Mouse (Mus musculus) spleen, adult 2 months (tissue): ENCODE measurements around the gene Sdsl. TPM values are rescaled to one million over a fixed set of nuclear protein-coding genes. Genes with fewer than 3 reads are reported as not detected.
"Not testable (repeated sequence)": the region's sequence is repeated elsewhere in the genome, so short reads cannot be mapped to it uniquely, and the experiment has no call there.

Experiments used
- DNase-seq, 2 experiments: peaks; one replicate each; pipeline versions ENCODE4 v3.0.0 to v3.0.0-alpha.2; 2012 to 2021; ENCODE audit warnings: low spot score in 2 of 2, low read depth in 1 of 2
- H3K27ac ChIP-seq: fragments of 200-500 bp; 2 replicates; pipeline ENCODE4 v1.5.1; 2012; ENCODE audit warnings: low read length, inconsistent platforms; ENCODE audit not compliant: insufficient read depth
- H3K27me3 ChIP-seq: fragments of 200-500 bp; 2 replicates; pipeline ENCODE4 v1.6.1; 2012; ENCODE audit warnings: mild to moderate bottlenecking, moderate library complexity, low read length, inconsistent platforms; ENCODE audit not compliant: control insufficient read depth, insufficient read depth
- H3K36me3 ChIP-seq: fragments of 200-500 bp; 2 replicates; pipeline ENCODE4 v1.6.1; 2012; ENCODE audit warnings: mild to moderate bottlenecking, low read length, inconsistent platforms; ENCODE audit not compliant: control insufficient read depth, insufficient read depth
- H3K4me1 ChIP-seq: fragments of 200-500 bp; 2 replicates; pipeline ENCODE4 v1.6.1; 2011; ENCODE audit warnings: inconsistent platforms; ENCODE audit not compliant: control insufficient read depth, insufficient read depth, insufficient read length
- H3K4me3 ChIP-seq: fragments of 200-500 bp; 2 replicates; pipeline ENCODE4 v1.5.1; 2011; ENCODE audit warnings: mild to moderate bottlenecking, inconsistent platforms; ENCODE audit not compliant: insufficient read depth, insufficient read length; ENCODE audit errors: extremely low read depth
- CTCF ChIP-seq: fragments of 200-500 bp; IDR thresholded peaks from 2 replicates; pipeline ENCODE4 v1.5.1; 2011; ENCODE audit warnings: mild to moderate bottlenecking, inconsistent platforms; ENCODE audit not compliant: insufficient read depth, insufficient read length, insufficient replicate concordance; ENCODE audit errors: extremely low read depth
- POLR2A ChIP-seq: fragments of 200-500 bp; IDR thresholded peaks from 2 replicates; pipeline ENCODE4 v1.6.1; 2011; ENCODE audit warnings: low read depth, low read length, inconsistent platforms
- WGBS: fragments of 180-500 bp; shearing (Covaris S2); methylation state at CpG from one replicate; pipeline ENCODE4 v1.1.7; 2018; 5-methylcytosine and 5-hydroxymethylcytosine counted together
- polyA plus RNA-seq: library from polyadenylated mRNA; depleted of rRNA; stranded (reverse); fragments of >200 nt; gene quantifications from 2 replicates; pipeline ENCODE4 v1.2.3, GENCODE M21; 2012

The Sdsl gene
- polyA plus RNA-seq, 1 experiment, result 4.0 TPM

DNA sequence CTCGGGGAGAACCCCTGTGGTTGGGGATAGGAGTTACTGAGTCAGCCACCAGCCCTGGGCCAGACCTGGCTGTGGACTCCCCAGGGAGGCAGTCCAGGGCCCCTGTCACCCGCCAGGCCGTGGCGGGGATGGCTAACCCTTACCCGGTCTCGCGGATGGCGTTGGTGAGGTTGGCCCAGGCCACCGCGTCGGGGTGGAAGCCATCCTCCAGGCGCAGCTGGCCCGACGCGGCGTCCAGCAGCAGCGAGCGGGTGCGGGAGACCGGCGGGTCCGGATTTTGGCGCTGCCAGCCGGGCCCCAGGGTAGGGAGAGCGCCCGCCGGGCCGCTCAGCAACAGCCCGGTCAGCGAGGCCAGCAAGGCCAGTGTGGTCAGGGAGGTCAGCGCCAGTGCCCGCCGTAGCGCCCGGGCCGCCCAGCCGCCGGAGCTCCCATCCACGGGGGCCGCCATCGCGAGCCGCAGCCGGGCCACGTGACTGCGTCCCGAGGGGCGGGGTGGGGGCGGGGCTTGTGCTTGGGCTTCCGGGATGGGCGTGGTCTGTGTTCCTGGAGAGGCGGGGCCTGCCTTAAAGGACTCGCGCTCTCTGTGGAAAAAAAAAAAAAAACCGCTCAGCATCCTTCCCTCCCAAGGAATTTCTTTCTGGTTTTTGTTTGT, 30.7 kb upstream of the Sdsl start, which contains the start of gene Plbd2:
Gene Plbd2 (minus strand): TSS at position 482 of the 652 bp plus-strand sequence.
- Histone ChIP-seq H3K27ac (no peak within 1 kb of the TSS), H3K36me3 (0 out of 2 replicates have a peak, but pooled peaks cover 1% of the 10 kb centered on the region), H3K4me3 (peak within 1 kb of the TSS; percentile 83), H3K4me1 (peaks cover 3% of the 10 kb centered on the region), H3K27me3 (no peaks in the 10 kb centered on the region)
- DNase-seq, result peak; percentile 61 to 74
- WGBS, result 1% methylated on average over 41 of the region's 55 CpGs
- TF ChIP-seq CTCF, result no peak
- TF ChIP-seq POLR2A, result peak; percentile 53

DNA sequence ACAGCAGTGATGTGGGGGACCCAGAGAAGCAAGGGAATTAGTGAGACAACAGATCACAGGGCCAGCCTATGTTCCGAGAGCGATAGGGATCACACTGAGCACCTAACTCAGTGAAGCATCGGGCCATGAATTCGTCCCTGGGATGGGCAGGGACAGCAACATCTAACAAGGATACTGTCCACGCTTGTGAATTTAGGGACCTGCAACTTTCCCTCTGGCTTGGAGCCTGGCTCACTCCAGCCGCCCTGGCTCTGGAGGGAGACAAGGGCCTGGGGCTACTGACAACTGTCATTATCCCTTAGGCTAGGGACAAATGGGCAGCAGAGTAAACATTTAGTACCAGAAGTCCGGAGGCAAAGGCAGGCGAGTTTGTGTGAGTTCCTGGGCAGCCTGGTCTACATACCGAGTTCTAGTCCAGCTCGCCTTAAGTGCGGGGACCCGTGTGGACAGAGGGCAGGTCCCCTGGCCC, 30.1 kb upstream of the Sdsl start:
- Histone ChIP-seq H3K4me3 (peak overlapping the region; percentile 83), H3K36me3 (0 out of 2 replicates have a peak, but pooled peaks cover 1% of the 10 kb centered on the region), H3K27me3 (no peaks in the 10 kb centered on the region), H3K27ac (no peak overlapping the region), H3K4me1 (peaks cover 3% of the 10 kb centered on the region)
- 21% methylated on average over 12 of the region's 12 CpGs for WGBS
- TF ChIP-seq POLR2A (no peak), CTCF (no peak)
- DNase-seq, result no peak

DNA sequence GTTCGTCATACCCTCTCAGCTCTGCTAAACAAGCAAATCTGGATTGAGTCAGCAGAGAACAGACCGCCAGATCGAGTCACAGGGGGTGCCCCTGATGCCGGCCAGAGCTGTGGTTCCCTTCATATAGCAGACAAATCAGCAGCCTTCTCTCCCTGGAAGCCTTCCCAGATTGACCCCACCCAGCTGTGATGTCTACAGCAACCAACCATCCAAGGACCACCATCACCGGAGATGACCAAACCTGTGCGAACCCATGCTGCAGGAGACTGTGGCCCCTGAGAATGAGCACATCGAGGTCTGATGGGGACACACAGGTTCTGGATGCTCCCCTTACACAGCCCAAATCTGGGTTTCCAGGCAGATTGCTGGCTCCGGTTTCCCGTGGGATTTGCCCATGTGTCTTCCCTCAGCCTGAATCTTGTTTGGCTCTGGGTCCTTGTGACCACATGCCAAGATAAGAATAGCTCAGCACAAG, 29.6 kb upstream of the Sdsl start:
- 0 out of 2 replicates have a peak, but pooled peaks cover 1% of the 10 kb centered on the region for H3K36me3 ChIP-seq
- H3K27me3 ChIP-seq, result no peaks in the 10 kb centered on the region
- no peak overlapping the region for H3K4me3 ChIP-seq
- peaks cover 3% of the 10 kb centered on the region for H3K4me1 ChIP-seq
- no peak for TF ChIP-seq CTCF
- TF ChIP-seq POLR2A, result no peak
- H3K27ac ChIP-seq, result no peak overlapping the region
- WGBS, result 69% methylated on average over 9 of the region's 9 CpGs
- DNase-seq, result no peak

DNA sequence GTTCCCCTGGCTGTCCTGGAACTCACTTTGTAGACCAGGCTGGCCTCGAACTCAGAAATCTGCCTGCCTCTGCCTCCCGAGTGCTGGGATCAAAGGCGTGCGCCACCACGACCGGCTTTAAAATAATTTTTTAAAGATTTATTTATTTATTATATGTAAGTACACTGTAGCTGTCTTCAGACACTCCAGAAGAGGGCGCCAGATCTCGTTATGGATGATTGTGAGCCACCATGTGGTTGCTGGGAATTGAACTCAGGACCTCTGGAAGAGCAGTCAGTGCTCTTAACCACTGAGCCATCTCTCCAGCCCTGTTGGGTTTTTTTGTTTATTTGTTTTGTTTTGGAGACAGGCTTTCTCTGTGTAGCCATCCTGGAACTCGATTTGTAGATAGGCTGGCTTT, 28.0 kb upstream of the Sdsl start:
- WGBS, result 89% methylated on average over 9 of the region's 9 CpGs
- H3K27me3 ChIP-seq, H3K4me3 ChIP-seq, DNase-seq, H3K4me1 ChIP-seq, H3K36me3 ChIP-seq, H3K27ac ChIP-seq: not testable (repeated sequence)

DNA sequence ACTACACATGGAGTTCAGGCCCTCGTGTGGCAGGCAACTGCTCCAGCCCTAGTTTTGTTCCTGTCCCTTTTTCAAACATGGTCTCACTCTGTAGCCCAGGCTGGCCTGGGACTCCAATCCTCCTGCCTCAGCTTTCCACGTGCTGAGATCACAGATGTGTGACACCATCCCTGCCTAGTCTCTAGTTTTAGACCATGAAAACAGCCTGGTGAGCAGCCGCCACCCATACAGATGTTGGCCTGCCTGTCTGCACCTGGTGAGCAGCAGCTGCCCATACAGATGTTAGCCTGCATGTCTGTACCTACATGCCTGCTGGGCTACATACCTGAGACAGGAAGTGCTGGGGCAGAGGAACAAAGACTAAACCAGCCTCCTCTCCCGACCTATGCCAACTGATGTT, 26.6 kb upstream of the Sdsl start:
- H3K27ac ChIP-seq, result no peak overlapping the region
- no peak overlapping the region for H3K4me3 ChIP-seq
- H3K4me1 ChIP-seq, result peaks cover 10% of the 10 kb centered on the region
- TF ChIP-seq CTCF (no peak), POLR2A (no peak)
- no peak for DNase-seq
- peaks cover 1% of the 10 kb centered on the region; the same call in 1 of the 2 replicates for H3K36me3 ChIP-seq
- no peaks in the 10 kb centered on the region for H3K27me3 ChIP-seq
- WGBS, result 84% methylated on average over 4 of the region's 4 CpGs

DNA sequence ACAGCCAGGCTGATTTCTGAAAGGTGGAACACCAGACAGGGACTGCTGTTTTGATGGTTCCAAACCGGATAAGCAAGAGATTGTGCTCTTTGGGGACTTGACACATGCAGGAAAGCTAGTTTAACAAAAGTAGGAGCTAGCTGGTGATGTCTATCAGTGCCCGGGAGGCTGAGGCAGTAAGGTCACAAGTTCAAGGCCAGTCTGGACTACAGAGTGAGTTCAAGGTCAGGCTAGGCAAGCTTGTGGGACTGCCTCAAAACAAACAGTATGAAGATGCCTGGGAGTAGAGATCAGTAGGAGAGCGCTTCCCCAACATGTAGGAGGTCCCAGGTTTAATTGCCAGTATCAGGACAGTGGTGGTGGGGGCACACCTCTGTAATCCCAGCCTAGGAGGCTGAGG, 24.5 kb upstream of the Sdsl start:
- DNase-seq, result no peak
- Histone ChIP-seq H3K27ac (no peak overlapping the region), H3K4me1 (peaks cover 8% of the 10 kb centered on the region; the same call in 1 of the 2 replicates), H3K27me3 (no peaks in the 10 kb centered on the region), H3K36me3 (peaks cover 9% of the 10 kb centered on the region), H3K4me3 (no peak overlapping the region)
- TF ChIP-seq POLR2A, result no peak
- TF ChIP-seq CTCF, result no peak
- 96% methylated on average over 3 of the region's 3 CpGs for WGBS

DNA sequence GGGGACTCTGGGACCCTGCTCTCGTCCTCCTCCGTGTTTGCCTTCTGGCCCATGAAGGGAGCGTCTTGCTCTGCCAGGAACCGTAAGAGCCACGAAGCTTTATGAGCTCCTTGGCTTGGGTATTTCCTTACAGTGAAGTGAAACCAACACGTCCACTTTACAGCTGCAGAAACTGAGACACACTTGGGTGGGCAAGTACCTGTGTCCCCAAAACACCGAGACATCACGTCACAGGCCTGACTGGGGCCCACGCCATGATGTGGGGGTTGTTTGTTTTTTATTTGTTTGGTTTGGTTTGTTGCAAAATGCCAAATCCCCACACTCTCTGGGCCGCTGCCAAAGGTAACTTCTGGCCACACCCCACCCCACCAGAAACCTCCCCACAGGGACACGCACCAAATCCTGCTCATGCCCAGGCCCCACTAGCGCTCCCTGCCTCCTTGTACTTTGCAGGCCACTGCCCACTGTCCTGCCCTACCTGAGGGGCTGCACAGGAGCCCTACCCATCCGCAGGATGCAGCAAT, 23.2 kb upstream of the Sdsl start:
- TF ChIP-seq POLR2A, result no peak
- DNase-seq, result peak in 1 of 2 experiments; percentile 19
- Histone ChIP-seq H3K4me3 (no peak overlapping the region), H3K27ac (peak overlapping the region; percentile 43), H3K36me3 (peaks cover 12% of the 10 kb centered on the region), H3K4me1 (peaks cover 6% of the 10 kb centered on the region; the same call in 1 of the 2 replicates), H3K27me3 (no peaks in the 10 kb centered on the region)
- whole genome bisulfite sequencing, result 59% methylated on average over 13 of the region's 13 CpGs
